Mouse (Mus musculus) embryonic fibroblast, embryonic 13.5 days (primary cell): Measurements from ENCODE around the gene Nos1.

ENCODE experiments used
- CTCF ChIP-seq: IDR thresholded peaks from 2 replicates; pipeline ENCODE4 v1.5.1; 2011; ENCODE audit warnings: mild to moderate bottlenecking, control low read depth, low read length, moderate library complexity, borderline replicate concordance; ENCODE audit not compliant: insufficient read depth
- POLR2A ChIP-seq: IDR thresholded peaks from 2 replicates; pipeline ENCODE4 v1.6.1; 2011; ENCODE audit warnings: low read depth, mild to moderate bottlenecking, control low read depth, low read length, moderate library complexity

GRCm38 (mm10) chr5:117837731-117838130, 56.9 kb downstream of the Nos1 start:
- no peak for TF ChIP-seq CTCF
- no peak for TF ChIP-seq POLR2A
